Mouse (Mus musculus) layer of hippocampus, adult 9-11 months (tissue): Measurements from ENCODE around the gene 2010300C02Rik.
A peak's percentile ranks its signal among the peaks of the same experiment; 100 is the strongest.
"Not testable (repeated sequence)": the region's sequence is repeated elsewhere in the genome, so short reads cannot be mapped to it uniquely, and the experiment has no call there.

Experiments
- DNase-seq: peaks from one replicate; pipeline ENCODE4 v3.0.0; 2022

The 2010300C02Rik gene

DNA sequence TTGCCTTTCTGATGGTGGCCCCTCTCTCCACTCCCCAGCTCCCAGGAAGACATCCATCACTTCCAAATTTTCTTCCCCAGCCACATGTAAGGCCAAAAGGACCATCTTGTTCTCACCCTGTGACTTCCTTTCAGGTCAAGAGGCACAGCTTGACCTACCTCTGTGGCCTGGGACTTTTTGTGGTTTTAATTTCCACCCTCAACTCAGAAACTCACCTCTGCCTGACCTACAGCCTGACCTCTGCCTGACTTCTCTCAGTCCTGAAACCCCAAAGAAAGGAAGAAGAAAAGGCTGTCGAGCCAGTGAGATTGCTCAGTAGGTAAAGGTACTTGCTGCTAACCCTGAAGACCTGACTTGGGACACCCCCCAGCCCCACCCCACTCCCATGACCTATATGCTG is 100.3 kb downstream of the 2010300C02Rik start:
- DNase-seq = no peak

GRCm38 (mm10) chr1:37617047-37617446 is 102.8 kb downstream of the 2010300C02Rik start:
- DNase-seq = no peak

GRCm38 (mm10) chr1:37616569-37616968 is 103.3 kb downstream of the 2010300C02Rik start:
- DNase-seq = no peak

- no peak for DNase-seq
Measured at GRCm38 (mm10) chr1:37615290-37616040, 104.4 kb downstream of the 2010300C02Rik start.

DNA sequence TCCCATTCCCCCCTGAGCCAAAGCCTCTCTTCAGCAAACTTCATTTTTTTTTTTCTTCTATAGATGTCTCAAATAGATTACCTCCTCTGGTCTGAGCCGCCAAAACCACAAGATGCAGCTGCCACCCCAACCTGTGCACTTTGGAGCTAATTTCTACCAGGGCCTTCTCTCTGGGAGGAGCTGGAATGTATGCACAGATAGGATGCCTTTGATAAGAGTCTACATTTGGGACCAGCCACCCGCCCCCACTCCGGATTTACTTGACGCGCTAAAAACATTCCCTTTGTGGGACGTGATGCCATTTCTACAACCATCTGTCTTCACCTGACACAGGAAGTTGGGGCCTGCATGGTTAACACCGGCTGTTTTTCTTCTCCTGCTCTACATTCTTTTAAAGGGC is 105.0 kb downstream of the 2010300C02Rik start:
- DNase-seq = peak; percentile 33

- DNase-seq = peak; percentile 51
Measured at GRCm38 (mm10) chr1:37614130-37614529, 105.8 kb downstream of the 2010300C02Rik start.

DNA sequence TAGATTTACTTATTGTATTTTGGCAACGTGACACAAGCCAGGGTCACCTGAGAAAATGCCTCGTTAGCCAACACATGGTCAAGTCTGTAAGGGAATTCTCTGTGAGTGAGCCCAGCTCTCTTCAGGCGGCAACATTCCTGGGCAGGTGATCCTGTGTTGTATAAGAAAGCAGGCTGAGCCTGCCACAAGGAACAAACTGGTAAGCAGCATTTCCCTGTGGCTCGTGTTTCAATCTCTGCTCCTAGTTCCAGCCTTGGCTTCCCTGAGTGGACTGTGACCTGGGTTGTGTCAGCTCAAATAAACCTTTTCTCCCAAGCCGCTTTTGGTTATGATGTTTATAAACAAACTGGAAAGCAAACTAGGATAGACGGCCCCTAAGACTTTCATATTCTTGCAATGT is 108.9 kb downstream of the 2010300C02Rik start:
- no peak for DNase-seq

DNA sequence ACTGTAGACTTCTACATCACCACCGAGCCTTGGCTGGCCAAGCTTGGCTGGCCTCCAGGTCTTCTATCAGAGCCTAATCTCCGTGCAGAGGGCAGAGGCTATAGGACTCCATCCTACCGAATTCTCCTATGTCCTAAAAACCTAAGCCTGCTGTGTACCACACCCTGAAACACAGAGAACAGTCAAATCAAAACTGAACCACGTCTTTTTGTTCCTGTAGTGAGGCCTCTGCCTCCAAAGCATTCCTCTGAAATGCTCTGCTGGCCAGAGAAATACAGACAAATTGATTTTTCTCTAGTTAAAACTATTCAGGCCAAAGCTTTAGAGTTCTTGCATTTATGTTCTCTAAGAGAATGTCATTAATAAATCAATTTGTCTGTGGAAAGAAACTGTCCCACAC is 109.6 kb downstream of the 2010300C02Rik start:
- no peak for DNase-seq

- not testable (repeated sequence) for DNase-seq
Measured at GRCm38 (mm10) chr1:37605694-37606093, 114.2 kb downstream of the 2010300C02Rik start.

DNA sequence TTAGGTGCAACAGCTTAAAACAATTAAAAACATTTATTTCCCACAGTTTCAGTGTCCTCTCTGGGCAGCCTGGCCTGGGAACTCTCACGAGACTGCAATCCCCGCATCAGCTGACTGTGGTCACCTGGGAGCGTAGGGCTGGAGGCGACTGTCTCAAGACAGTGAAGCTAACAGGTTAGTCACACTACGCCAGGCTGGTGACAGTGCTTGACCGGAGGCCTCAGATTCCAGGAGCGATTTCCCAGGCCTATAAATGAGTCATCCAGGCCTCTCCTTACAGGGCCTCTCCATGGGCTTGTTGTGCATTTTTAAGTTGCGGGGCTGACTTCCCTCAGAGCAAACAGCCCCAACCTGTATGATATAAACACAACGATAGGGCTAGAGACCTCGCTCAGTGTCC is 116.7 kb downstream of the 2010300C02Rik start:
- no peak for DNase-seq

DNA sequence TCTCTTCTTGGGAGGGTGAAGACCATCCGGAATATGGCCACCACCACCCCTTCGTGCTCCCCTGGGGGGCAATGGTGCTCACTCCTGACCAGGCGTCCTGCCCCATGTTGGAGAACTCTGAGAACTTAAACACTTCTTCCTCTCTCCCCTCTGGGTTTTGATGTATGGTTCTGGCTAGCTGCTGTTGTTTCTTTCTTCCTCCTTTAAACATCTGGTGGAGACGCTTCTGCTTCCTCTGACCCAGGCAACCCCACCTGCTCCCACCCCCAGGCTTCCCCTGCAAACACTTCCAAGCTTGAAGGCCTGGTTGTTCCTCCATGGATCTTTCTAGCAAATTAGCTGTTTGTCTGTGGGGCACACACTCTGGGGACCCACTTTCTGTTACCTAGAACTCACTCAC is 117.6 kb downstream of the 2010300C02Rik start:
- no peak for DNase-seq

DNA sequence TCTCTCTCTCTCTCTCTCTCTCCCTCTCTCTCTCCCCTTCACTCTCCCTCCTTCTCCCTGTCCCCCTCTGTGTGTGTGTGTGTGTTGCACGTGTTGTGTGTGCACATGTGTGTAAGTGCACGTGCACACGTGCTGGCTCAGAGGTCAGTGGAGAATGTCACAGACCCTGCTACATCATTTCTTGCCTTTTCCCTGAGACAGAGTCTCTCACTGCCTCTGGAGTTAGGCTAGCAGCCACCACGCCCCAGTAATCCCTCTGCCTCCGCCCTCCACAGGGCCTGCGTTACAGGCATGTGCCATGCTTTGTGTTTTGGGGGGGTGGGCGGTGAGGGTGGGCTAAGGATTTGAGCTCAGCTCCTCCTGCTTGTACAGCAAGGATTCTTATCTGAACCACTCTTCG is 118.4 kb downstream of the 2010300C02Rik start:
- DNase-seq = no peak

DNA sequence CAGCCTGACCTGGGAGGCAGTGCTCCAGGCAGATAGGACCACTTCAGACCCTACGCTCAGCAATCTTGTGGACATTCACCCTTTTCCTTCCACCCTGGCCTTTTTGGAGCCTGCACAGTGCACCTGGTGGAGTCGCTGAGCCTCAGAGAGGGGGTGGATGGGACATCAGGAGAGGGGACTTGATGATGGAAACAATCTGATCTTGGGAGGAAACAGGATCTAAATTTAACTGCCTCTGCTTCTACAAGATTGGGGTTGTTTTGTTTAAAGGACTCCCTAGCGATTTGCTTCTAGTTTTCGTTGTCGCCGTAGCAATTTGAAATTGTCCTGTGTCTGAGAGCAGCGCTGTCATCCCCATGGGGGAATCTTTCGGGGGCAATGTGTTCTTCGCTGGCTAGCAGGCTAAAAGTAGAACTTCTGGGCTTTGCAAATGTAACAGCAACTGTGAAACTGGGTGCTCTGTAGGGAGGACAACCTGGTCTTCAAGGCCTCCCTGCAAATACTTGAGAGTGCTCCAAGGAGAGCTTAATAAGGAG is 119.2 kb downstream of the 2010300C02Rik start:
- no peak for DNase-seq

DNA sequence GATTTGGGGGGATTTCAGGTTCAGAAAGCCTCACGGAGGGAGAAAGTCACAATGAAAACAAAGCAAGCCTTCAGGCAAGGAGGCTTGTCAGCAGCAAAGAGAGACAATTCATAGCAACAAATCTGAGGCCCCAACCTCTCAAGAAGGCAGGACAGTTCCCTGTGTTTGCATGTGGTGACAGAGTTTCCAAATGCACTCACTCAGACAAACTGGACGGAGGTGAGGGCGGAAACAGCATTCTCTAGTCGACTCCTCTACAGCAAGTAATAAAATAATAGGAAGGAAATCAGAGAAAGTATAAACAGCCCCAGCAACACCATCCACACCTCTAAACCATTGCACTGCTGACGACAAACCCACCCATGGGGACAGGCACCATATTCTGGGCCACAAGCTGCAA is 120.9 kb downstream of the 2010300C02Rik start:
- DNase-seq = no peak

DNA sequence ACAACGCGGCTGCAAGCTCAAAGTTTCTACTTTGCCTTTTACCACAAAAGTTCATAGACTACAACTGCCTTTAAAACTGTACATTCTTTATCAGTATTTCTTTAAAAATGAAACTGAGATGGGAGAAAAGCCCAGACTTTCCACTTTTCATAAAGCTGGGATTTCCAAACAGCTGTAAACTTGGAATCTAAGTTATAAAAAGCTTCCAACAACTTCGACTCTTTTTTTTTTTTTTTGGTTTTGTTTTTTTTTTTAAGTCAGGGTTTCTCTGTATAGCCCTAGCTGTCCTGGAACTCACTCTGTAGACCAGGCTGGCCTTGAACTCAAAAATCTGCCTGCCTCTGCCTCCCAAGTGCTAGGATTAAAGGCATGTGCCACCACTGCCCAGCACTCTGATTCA is 125.1 kb downstream of the 2010300C02Rik start:
- DNase-seq = not testable (repeated sequence)

DNA sequence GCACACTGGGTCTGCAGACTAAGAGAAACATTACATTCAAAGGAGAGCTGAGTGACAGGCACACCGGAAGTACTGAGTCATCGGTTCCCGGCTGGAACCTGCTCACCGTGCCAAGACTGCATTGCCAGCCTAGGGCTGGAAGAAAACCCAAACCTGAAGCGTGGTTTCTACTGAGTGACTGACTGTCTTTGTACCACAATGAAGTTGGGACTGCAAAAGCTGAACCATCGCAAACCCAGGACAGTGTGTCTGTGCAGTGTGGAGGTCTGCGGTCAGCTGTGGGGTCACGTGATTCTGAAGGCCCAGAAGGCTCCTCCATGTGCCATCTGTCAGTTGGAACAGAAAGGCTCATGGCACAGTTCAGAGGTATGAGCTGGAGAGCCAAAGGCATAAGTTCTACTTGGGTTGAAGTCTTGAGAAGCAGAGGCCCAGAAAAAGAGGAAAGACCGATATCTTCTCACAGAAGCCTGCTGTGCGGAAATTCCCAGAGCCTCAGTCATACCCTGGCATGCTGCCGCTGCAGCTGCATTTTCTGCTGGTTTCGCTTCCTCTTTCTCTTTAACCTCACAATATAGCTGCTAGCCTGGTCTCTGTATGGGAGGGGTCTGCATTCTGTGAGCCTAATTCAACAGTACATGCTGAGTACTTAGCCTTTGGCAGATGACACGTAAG is 133.9 kb downstream of the 2010300C02Rik start:
- DNase-seq = peak; percentile 83

DNA sequence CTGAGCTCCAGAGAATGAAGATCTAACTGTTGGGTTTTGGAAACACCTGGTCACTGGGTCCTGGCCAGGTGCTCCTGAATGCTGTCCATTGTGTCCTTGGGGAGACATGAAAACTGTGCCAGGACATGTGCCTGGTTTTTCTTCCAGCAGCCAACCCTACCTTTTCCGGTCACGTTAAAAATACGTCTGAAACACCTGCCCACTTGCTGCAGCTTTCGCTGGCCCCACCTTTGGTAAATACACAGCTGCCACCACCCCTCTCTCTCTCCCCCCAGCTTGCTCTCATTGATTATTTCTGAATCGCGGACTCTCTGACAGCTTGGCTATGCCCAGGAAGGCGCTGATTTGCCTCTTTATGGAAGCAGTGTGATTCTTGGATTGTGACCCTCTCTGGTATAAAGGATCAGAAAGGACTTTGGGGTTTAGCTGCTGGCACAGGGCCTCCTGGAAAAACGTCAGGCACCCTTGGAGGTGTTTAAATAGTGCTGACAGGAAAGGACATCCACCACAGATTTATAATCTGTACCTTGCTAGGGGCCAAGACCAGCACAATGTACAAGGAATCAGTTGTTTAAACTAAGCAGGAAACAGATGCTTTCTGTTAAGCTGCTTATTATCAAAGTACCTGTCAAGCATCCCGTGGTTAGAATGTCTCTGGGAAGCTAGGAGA is 136.0 kb downstream of the 2010300C02Rik start:
- DNase-seq = no peak

GRCm38 (mm10) chr1:37583167-37583566 is 136.7 kb downstream of the 2010300C02Rik start:
- no peak for DNase-seq

DNA sequence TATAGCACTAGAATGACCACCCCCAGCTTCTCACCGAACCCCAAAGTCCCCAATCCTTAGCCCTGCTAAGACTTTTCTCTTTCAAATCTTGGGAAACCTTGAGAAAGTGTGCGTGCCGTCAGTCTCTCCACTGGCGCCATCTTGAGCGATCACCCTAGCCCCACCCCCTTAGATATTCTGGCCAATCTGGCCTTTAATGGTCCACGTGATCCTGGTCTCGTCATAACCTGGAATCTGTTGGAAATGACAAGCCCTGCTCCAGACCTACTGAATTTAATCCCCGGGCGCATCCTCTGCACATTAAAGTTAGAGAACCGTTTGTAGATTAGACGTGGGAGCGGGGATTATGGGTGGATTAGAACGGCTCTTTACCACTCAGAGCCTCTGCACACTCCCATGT is 140.2 kb downstream of the 2010300C02Rik start:
- DNase-seq = no peak

GRCm38 (mm10) chr1:37572528-37573272 is 147.2 kb downstream of the 2010300C02Rik start:
- no peak for DNase-seq

GRCm38 (mm10) chr1:37568379-37568778 is 151.5 kb downstream of the 2010300C02Rik start:
- DNase-seq = no peak

DNA sequence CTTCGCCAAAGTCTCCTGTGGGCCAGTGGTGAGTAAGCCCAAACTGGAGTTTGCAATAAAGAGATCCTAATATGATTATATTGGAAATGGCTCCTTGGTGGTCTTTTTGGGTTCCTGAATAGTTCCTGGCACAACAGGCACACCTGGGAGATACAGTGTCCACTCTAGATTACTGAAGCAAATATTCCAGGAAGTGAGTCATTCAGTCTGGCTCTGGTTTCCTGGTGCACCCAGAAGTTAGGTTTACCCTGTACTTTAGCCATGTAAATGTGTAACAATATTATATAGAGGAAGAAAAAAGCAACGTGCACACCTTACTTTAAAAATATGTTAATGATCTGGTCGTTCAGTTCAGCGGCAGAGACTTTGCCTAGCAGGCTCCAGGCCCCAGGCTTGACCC is 153.1 kb downstream of the 2010300C02Rik start:
- DNase-seq = no peak

- no peak for DNase-seq
Measured at GRCm38 (mm10) chr1:37566344-37566743, 153.5 kb downstream of the 2010300C02Rik start.
